Mouse (Mus musculus) kidney, postnatal 14 days (tissue): ENCODE results near the gene Micu1.

Experiments
- DNase-seq: peaks from one replicate; pipeline ENCODE4 v3.0.0; 2022; ENCODE audit warnings: mixed read lengths

Micu1 gene

DNA sequence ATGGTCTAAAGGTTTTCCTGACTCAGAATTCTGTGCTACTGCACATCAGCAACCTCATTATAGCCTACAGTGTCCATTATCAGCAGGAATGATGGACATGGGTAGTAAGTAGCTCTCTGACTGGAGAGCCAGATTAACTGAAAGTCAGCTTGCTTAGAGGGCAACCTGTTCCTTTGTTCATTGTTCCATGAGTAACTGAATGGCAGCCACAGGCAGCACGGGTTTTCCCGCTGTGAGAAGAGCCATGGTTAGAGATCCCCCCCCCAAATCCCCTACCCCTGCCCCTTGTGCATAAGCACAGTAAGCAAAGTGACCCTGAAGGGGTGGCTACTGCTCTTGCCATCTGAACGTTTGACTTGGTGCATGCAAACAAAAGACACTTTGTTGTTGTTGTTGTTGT is 78.4 kb downstream of the Micu1 start:
- DNase-seq, result no peak

DNA sequence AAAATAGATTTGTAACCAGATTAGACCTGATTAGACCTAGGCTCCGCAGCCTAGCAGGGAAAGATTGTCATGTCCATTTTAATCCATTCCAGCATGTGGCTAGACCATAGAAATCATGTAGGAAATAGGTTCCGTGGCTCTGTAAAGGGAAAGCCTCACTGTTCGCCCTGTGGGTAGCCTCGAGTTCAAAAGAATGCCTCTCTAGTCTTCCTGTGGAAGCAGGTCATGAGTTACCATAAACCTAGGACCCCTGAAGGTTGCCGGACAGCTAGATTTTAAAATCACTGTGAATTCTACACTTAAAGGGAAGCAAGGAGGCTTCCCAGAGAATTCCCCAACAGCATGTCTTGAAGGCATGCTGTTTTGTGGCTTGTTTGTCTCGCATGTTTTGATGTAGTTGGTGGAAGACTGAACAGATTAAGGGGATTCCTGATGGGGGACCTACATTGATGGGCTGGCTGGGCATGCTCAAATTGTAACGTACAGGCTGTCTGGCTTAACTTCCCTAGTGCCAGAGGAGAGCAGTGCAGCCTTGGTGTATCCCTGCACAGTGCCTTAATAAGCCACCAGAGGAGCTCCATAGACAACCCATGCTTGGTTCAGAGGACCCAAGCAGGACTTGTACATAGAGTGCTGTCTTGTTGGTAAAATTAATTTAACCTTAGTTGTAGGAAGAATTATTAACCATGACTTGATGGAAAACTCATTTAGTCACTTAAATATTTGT is 79.1 kb downstream of the Micu1 start:
- no peak for DNase-seq

DNA sequence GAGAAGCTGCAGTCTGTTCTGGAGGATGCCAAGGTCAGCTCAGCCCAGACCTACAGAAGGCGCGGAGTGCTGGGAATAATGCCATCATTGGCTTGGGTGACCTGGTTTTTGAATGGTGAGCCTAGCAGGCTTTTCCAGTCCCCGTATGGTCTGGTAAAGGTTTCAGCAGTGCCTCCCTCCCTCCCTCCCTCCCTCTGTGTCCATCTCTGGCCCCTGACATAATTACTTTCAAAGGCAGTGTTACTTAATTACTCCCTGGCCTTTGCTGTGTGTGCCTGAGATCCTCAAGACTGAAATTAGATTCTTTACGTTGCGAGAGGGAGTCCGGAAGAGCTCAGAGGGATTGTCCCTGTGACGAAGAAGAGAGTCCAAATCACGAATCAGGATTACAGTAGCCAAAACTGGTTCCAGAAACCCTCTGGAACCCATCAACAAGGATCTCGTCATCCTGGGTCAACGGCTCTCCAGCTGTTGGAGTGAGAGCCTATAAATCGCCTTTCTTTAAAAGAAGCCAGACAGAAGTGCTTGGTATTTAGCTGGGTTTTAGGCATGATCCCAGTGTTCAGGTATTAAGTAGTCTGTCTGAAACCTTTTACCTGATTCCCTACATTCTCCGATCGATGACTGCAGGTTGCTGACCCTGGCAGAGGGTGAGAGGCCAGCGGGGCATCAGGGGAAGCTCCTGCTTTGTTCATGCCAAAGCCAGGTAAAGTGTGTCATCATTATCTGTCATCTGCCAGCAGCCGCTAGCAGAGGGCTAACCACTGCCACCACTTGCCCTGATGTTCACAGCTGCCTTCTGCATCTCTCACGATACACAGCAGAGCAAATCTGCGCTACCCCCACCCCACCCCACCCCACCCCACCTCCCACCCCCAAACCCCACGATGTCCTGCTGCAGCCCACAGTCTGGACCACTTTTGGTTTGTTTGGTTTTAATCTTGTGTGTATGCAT is 82.7 kb downstream of the Micu1 start:
- peak; percentile 27 for DNase-seq

DNA sequence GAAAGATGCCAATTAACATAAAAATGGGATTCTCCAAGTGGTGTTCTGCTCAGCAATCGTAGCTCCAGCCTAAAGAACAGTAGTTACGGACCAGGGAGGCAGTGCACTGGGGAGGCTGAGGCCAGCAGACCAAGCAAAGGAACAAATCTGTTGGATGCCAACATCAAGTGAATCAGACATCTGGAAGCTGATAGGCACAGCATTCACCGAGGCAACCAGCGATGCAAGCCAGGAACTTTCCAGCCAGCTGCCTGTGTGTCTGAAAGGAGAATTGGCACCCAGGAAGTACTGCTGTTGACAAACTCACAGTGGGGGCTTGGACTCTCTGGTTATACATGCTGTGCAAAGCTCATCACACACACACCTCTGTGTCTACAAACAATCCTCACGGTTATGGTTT is 84.0 kb downstream of the Micu1 start:
- no peak for DNase-seq

DNA sequence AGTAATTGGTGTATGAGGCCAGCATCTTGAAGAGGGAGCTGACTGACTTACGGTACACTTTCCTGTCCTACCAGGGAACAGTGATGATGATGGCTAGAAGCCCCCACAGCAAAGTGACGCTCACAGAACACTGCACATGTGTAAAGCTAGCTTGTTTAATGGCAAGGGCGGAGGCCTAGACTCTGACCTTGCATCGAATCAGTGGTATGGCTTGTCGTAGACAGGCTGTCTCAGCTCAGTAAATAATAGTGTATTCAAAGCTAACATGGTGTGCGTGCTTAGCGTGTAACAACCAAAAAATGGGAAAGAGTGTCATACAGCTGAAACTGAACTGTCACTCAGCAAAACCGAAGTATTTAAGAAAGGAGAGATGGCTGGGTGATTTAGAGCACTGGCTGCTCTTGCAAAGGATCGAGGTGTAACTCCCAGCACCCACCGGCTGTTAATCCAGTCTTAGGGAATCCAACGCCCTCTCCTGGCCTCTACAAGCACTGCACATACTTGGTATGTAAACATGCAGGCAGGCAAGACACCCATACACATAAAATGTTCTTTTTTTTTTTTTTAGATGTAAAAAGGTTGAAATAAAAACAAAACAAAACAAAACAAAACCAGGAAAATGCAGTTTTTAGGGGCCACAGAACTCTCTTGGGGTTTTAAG is 85.0 kb downstream of the Micu1 start:
- no peak for DNase-seq

DNA sequence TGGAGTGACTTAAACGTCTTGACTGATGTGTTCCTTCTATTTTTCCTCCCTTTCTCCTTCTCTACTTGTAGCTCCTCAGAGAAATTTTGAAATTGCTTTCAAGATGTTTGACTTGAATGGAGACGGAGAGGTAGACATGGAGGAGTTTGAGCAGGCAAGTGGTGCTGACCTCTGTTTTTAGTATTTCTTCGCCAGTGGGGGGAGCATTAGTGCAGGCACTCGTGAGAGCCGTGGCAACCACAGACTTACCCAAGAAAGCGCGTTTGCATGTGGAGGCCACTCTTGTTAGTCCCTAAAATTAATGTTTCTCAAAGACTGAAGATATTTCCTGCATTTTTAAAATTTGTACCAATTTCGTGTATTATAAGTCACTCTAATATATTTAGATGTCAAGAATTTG is 85.6 kb downstream of the Micu1 start:
- DNase-seq, result no peak

DNA sequence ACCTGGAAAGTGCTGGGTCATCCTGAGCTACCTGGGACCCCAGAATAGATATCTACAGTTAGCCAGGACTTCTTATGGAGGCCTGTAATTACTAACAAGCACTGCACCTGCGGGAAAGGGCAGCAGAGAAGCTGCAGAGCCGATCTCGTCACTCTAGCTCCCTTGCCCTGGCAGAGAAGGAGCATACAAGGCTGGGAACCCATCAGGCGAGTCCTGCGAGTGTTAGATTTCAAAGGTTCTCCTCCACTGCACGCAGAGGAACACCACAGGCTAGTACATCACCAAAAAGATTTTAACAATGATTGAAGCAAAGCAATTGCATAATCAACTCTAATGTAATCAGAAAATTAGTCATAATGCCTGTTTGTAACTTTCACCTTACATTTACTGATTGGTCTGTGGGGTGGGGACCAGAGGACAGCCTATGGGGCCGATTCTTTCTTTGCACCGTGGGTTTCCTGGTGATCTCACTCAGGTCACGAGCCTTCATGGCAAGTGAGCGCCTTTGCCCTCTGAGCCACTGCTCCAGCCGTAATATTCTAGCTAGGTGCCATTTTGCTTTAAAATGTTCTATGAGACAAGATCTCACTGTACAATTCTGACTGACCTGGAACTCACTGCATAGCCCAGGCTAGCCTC is 88.1 kb downstream of the Micu1 start:
- no peak for DNase-seq

DNA sequence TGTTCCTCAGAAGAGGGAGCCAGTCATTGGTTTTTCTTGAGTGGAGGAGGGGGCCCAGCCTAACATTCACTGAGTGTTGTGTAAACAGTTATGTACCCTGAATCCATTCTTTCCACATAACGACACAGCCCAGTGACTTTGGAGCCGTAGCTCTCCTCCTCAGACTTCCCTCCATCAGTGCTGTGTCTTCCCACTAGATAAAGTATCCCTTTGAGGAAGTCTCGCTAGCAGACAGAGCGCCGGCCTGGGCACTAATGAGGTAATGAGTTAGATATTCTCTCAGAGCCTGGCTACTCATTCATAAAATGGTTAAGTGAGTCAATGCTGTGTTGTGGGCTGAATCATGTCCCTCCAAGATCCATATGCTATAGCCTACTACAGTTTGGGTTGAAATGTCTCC is 89.6 kb downstream of the Micu1 start:
- DNase-seq, result peak; percentile 24

DNA sequence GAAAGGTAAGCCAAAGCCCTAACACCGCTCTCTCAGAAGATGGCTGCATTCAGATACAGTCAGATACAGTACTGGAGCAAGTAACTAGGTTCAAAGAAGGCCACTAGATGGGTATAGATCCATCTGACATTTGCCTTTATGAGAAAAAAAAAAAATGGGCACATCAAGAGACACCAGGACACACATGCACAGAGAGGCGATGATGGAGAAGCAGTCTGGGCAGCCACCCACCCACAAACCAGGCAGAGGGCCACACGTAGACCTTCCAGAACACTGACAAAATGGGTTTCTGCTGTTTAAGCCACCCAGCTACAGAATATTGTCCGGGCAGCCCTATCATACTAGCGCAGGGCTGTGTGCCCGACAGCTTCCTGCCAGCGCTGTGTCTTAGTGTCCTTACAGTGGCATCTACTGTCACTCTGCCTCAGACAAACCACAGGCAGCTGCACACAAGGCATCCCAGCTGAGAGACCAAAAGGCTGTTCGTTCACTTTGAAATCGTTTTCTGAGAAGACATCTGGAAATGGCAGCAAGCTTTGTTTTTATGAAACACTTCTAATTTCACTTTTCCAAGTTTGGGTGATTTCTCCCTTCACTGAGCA is 90.4 kb downstream of the Micu1 start:
- no peak for DNase-seq

DNA sequence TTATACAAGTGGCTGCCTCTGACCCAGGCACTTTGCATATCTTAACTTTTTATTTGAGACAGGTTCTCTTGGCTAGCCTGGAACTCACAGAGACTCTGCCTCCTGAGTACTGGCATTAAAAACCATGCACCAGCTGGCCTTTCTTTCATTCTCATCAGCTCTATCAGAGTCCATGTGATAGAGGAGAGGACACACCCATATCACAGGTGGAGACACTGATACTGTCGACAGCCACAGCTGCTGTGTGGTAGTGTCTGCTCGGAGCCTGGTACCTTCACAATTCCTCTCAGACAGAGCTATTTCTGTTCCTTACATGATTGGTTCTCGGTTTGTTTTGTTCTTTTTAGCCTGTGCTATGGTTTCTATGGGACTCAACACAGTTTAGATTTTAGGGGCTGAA is 91.2 kb downstream of the Micu1 start:
- DNase-seq, result no peak

DNA sequence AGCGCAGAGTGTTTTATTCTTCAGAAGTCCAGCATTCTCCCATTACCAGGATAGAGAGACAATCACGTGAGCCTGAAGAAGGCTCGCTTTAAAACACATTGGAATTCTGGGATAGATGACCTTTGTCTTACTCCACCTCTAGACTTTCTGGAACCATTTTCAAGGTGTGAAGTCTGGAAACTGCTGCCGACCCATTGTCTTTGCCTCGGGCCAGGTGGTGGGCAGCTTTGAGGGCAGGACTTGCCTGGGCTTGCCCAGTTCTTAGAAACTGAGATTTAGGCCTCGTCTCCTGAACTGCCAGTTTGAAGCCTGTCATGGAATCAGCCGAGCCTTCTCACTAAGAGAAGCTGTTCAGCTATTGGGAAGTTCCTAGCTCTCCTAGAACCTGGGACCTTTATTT is 92.8 kb downstream of the Micu1 start:
- DNase-seq, result no peak

DNA sequence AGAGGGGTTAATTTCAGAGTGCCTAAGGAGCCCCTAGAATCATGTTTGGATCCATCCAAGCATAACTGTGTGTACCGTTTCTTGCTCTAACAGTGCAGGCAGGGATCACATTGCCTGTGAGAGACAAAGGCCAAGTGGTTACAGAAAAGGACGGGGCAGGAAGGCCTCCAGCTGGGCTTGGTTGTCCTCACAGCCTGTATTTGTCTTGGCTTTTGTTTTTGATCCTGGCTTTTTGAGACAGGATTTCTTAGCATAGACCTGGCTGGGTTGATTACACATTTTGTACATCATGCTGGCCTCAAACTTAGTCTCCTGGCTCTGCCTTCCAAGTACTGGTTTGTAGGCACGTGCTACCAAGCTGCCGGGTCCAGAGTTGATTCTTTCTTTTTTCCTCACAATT is 93.6 kb downstream of the Micu1 start:
- no peak for DNase-seq

DNA sequence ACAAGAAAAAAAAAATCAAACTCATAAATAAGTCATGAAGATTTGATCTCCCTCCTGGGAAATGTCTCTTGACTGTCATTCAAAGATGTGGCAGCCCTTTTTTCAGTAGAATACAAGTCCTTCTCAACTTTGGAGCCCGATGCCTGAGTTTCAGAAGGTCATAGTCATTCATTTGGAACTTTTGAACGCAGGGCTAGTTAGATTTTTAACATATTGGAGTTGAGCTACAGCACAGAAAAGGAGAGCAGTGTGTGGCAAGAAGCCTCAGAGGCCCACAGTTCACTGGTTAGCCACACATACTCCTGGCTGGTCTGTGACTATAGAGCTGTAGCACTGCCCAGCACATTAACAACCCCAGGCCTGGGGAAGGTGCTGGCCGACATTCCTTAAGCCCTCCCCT is 96.1 kb downstream of the Micu1 start:
- peak; percentile 19 for DNase-seq

DNA sequence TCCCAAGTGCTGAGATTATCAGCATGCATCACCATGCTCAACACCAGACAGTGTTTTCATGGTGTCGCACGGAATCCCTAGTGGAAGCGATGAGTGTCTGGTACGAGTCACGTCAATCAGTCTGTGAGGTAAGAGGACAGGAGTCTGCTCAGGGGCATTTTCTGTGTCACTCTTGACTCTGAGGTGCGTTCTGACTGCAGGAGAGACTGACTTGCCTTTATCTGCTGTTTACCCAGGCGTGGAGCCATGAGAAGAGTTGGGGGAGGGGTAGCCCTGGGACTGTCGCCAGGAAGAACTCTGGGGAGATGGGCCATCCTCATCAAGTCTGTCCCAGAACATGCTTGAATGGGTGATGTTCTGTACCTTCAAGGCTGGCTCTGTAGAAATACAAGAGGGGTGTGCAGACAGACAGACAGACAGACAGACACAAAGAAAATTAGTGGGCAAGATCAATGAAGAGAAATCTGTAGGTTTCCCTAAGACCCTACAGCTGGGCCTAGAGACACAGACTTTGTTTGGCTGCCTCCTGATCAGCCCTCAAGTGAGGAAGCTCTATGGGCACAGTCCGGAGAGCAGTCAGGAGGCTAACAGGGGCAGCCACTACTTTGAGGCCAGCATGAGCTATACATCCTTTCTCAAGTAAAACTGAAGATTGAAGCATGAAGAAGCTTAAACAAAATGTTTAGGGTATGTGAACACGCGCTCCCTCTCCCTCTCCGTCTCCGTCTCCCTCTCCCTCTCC is 97.2 kb downstream of the Micu1 start:
- no peak for DNase-seq

DNA sequence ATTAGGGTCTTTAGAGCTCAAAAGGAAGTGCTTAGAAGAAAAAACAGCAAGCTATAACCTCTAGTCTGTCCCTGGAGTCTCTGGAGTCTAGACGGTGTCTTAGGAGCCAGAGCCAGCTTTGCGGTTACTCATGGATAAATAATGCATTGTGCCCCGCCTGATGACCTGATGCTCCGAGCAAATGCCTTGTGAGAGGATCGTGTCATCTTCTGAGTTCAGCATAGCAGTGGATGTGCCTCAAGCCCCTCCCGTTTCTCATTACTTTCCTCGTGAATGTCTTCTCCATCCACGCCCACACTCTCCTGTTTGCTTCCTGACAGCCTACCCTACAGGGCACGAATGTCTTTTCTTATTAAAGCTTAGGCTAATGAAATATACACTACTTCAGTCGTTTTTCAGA is 97.9 kb downstream of the Micu1 start:
- no peak for DNase-seq

DNA sequence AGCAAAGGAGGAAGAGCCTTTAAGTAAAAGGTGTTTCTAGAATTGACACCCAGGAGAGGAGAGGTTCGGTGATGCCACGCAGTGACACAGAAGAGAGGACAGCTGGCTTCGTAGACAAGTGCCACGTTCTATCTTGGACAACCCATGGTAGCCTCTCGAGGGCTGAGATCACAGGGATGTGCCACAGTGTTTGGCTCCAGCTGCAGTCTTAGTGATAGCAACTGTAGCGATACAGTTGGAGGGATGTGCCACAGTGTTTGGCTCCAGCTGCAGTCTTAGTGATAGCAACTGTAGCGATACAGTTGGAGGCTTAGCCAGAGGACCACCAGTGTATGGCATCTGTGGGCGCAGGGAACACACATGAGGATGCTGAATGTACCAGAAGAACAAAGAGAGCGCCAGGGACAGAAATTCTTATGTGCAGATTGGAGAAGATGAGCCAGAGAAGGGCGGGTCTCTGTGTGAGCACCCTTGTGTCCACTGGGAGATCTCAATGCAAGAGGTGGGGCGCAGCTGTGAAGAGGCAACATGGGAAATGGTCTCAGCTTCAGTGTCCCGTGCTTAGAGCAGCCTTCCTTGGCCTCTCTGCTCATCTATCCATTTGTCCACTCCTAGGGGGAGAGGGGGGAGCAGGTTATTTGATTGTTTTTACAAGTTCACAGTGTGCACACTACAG is 98.7 kb downstream of the Micu1 start:
- DNase-seq, result no peak

DNA sequence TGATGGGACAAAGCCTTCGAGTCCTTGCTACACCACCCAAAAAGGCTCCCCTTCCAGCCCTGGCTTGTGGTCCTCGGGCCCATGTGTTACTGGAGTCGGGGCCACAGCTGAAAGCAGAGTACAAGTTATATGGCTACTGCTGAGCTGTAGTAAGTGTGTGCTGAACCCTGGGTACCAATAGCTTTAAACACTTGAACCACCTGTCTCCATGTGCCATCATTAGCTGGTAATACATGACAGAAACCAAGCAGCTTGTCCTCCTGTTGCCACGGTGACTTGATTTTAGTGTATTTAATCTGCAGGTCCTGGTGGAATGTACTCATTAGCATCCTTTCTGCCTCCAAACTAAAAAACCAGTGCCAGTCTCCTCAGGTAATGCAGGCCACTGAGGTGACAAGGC is 106.4 kb downstream of the Micu1 start:
- no peak for DNase-seq

DNA sequence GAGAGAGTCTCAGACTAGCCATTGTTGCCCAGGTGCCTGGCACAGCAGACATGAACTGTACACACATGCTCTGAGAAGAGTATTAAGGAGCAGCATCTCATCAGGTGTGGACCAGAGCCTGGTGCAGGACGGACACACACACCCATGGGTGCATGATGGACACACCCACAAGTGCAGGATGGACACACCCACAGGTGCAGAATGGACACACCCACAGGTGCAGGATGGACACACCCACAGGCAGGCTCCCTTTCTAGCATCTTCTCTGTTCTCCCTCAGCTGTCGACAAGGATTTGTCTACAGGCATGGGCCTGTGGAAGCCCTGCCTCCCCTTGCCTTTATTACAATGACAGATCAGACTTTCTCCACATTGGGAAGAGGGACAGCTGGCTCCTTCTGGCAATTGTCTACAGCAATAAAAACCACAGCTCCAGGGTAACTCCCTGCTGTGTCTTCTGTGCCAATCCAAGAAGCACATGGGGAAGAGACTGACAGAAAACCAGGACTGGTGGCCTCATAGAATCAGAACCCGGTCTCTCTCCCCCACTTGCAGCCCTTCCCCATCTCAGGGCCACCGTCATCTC is 107.8 kb downstream of the Micu1 start:
- DNase-seq, result no peak

DNA sequence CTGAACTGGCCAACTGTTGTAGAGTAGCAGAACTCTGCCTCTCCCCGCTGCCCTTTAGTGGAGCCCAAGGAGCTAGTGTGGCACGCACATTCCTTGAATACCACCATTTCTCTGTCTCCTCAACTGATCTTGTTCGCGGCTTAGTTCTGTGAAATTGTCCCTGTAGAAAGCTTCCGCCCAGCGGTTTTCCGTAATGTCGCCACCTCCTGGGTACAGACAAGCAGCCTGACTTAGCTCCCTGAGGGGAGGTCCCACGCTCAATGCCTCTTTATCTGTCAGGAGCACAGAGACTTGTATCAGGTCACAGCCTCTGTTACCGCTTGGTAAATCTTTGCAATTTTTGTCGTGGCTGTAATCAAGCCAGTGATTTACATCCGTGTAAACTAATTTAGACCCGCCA is 110.7 kb downstream of the Micu1 start:
- peak; percentile 13 for DNase-seq

DNA sequence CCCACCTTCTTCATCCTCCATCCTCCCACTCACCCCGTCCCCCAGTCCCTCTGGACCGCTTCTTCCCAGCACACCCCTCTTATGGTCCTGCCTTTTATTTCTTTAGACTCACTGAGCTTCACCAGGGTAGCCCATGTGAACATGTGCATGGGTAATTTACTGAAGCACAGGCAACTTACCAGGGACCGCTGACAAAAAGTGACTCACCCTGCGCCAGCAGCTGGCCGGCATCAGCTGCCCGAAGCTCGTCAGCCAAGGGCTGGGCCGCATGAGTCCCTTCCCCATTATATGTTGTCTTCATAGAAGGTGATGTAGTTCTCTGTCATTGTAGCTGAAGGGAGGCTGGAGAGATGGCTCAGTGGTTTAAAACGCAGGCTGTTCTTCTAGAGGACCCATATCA is 111.5 kb downstream of the Micu1 start:
- no peak for DNase-seq
